Mouse (Mus musculus): Measurements from ENCODE around the gene Hira.
"Not testable (repeated sequence)": the region's sequence is repeated elsewhere in the genome, so short reads cannot be mapped to it uniquely, and the experiment has no call there.

The Hira gene

GRCm38 (mm10) chr16:18876442-18877308 lies at the start of gene Hira, which contains the start of gene Mrpl40:
Hira (plus strand) TSS chr16:18877037.
Mrpl40 (minus strand) TSS chr16:18876862.
- DNase-seq, result peak; percentile 94 to 97

GRCm38 (mm10) chr16:18828630-18829029 lies 48.2 kb upstream of the Hira start:
- DNase-seq, result no peak

GRCm38 (mm10) chr16:18829102-18829501 lies 47.7 kb upstream of the Hira start:
- DNase-seq, result peak in 1 of 2 experiments; percentile 10

- DNase-seq, result no peak
These were observed 43.4 kb upstream of the Hira start for GRCm38 (mm10) chr16:18833486-18833885.

- no peak for DNase-seq
These were observed 40.8 kb upstream of the Hira start for GRCm38 (mm10) chr16:18836073-18836467.

GRCm38 (mm10) chr16:18836468-18837208 lies 40.2 kb upstream of the Hira start, which contains the start of the genes 2510002D24Rik and Gm28539:
2510002D24Rik (plus strand) TSS chr16:18836578.
Gm28539 (plus strand) TSS chr16:18836584.
- peak; percentile 98 to 99 for DNase-seq

GRCm38 (mm10) chr16:18838346-18838745 lies 38.5 kb upstream of the Hira start:
- DNase-seq, result no peak

- no peak for DNase-seq
These were observed 30.5 kb upstream of the Hira start for GRCm38 (mm10) chr16:18846301-18846820.

GRCm38 (mm10) chr16:18849521-18850190 lies 27.2 kb upstream of the Hira start:
- DNase-seq, result not testable (repeated sequence)

- peak; percentile 73 to 87 for DNase-seq
These were observed 18.3 kb upstream of the Hira start for GRCm38 (mm10) chr16:18858551-18858950.

GRCm38 (mm10) chr16:18860186-18860585 lies 16.7 kb upstream of the Hira start:
- DNase-seq, result peak; percentile 50 to 56

- not testable (repeated sequence) for DNase-seq
These were observed 6.3 kb upstream of the Hira start for GRCm38 (mm10) chr16:18870495-18870894.

- no peak for DNase-seq
These were observed 771 bp upstream of the Hira start for GRCm38 (mm10) chr16:18876091-18876441.

GRCm38 (mm10) chr16:18877386-18878090 lies 701 bp downstream of the Hira start:
- DNase-seq, result peak; percentile 65 to 70

GRCm38 (mm10) chr16:18878091-18878720 lies 1.4 kb downstream of the Hira start:
- no peak for DNase-seq

GRCm38 (mm10) chr16:18884044-18884443 lies 7.2 kb downstream of the Hira start:
- DNase-seq, result no peak

GRCm38 (mm10) chr16:18893840-18894372 lies 17.1 kb downstream of the Hira start:
- DNase-seq, result no peak

GRCm38 (mm10) chr16:18895249-18895648 lies 18.4 kb downstream of the Hira start:
- no peak for DNase-seq

GRCm38 (mm10) chr16:18896429-18896828 lies 19.6 kb downstream of the Hira start:
- no peak for DNase-seq

- DNase-seq, result no peak
These were observed 28.8 kb downstream of the Hira start for GRCm38 (mm10) chr16:18905648-18906047.

- DNase-seq, result no peak
These were observed 39.2 kb downstream of the Hira start for GRCm38 (mm10) chr16:18916064-18916463.

Measured in cerebellum, postnatal 14 days (tissue).